Mouse (Mus musculus) megakaryocyte, embryonic 14.5 days (primary cell): Measurements from ENCODE around the gene Fosb. TPM values are rescaled to one million over a fixed set of nuclear protein-coding genes. Genes with fewer than 3 reads are reported as not detected.

Source experiments
- H3K27me3 ChIP-seq: replicated peaks from 2 replicates; pipeline ENCODE3; 2012; ENCODE audit warnings: inconsistent platforms
- H3K36me3 ChIP-seq: replicated peaks from 2 replicates; pipeline ENCODE3; 2012; ENCODE audit warnings: low read length, inconsistent platforms, mixed read lengths
- H3K4me1 ChIP-seq: 2 replicates; pipeline ENCODE4 v1.6.1; 2012; ENCODE audit warnings: inconsistent platforms
- H3K4me3 ChIP-seq: replicated peaks from 2 replicates; pipeline ENCODE3; 2012; ENCODE audit warnings: moderate library complexity, mild to moderate bottlenecking, inconsistent platforms
- H3K9me3 ChIP-seq: 2 replicates; pipeline ENCODE4 v1.6.1; 2012; ENCODE audit warnings: inconsistent platforms
- FLI1 ChIP-seq: IDR thresholded peaks from 2 replicates; pipeline ENCODE4 v1.6.1; 2012; ENCODE audit warnings: low read length, inconsistent platforms, mixed read lengths
- GATA1 ChIP-seq: IDR thresholded peaks from 3 replicates; pipeline ENCODE4 v1.6.1; 2012; ENCODE audit warnings: mixed read lengths, low read length, inconsistent platforms, borderline replicate concordance
- polyA plus RNA-seq: library from polyadenylated mRNA; stranded (reverse); fragments of >175 nt; gene quantifications from 2 replicates; pipeline ENCODE4 v1.2.3, GENCODE M21; 2012; ENCODE audit warnings: low replicate concordance; ENCODE audit not compliant: insufficient read depth

The Fosb gene
- polyA plus RNA-seq, 1 experiment, result 33.1 TPM

- TF ChIP-seq FLI1 (no peak), GATA1 (no peak)
- Histone ChIP-seq H3K27me3 (peaks cover 17% of the 10 kb centered on the region), H3K4me1 (peaks cover 53% of the 10 kb centered on the region), H3K9me3 (no peaks in the 10 kb centered on the region), H3K4me3 (peak overlapping the region; percentile 96), H3K36me3 (peaks cover 21% of the 10 kb centered on the region)
Observed at GRCm38 (mm10) chr7:19344938-19345471, 35.2 kb upstream of the Fosb start.

DNA sequence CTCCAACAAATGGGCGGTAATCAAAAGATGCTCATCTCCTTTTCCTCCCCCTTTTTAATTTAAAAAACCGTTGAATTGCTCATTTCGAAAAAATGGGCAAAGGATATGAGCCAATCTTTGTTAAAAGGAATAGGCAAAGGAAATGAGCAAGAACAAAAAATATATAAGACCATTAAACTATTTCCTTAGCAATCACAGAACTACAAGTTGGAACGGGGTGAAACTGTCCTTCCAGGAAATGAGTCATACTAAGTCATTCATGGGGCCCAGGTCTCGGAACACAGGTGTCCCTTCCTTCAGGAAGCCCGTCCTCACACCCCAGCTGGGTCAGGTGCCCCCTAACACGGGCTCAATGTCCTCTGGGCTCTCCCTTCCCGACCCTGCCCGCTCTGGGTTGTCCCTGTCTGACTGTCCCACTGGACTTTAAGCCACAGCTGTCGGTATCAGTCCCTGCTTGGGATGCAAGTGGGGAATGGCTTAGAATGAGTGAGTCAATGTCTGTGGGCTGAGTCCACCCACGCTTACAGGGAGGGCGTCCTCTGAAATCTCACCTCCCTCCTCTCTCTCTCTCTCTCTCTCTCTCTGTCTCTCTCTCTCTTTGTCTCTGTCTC, 34.5 kb upstream of the Fosb start, which contains the start of gene Ercc1:
TSS of gene Ercc1 (plus strand) at position 542 of the 611 bp plus-strand sequence.
- Histone ChIP-seq H3K4me1 (peaks cover 58% of the 10 kb centered on the region), H3K9me3 (no peaks in the 10 kb centered on the region), H3K4me3 (peak within 1 kb of the TSS; percentile 96), H3K27me3 (peaks cover 17% of the 10 kb centered on the region), H3K36me3 (peaks cover 17% of the 10 kb centered on the region)
- no peak for TF ChIP-seq FLI1
- no peak for TF ChIP-seq GATA1

DNA sequence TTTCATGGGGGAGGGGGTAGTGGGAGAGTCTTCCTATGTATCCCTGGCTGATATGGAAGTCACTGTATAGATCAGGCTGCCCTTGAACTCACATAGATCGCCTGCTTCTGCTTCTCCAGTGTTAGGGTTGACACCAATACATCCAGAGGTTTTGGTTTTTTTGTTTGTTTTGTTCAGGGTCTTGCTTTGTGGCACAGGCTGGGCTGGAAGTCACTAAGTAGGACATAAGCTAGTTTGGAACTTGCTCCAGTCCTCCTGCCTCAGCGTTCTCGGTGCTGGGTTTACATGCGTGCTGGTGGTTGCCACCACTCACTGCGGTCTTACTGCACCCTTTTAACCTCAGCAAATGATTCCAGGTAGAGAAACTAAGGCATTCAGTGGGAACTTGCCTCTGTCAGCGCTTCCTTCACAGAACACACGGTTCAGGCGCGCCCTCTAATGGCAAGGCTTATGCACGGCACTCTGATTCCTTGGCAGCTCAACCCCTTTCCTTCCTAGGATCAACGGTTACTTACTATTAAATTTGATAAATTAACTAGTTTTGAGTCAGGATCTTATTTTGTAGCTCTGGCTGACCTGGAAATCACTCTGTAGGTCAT, 33.5 kb upstream of the Fosb start:
- Histone ChIP-seq H3K4me3 (peak overlapping the region; percentile 90), H3K9me3 (no peaks in the 10 kb centered on the region), H3K4me1 (peaks cover 65% of the 10 kb centered on the region), H3K36me3 (peaks cover 11% of the 10 kb centered on the region), H3K27me3 (peaks cover 17% of the 10 kb centered on the region)
- TF ChIP-seq FLI1, result no peak

DNA sequence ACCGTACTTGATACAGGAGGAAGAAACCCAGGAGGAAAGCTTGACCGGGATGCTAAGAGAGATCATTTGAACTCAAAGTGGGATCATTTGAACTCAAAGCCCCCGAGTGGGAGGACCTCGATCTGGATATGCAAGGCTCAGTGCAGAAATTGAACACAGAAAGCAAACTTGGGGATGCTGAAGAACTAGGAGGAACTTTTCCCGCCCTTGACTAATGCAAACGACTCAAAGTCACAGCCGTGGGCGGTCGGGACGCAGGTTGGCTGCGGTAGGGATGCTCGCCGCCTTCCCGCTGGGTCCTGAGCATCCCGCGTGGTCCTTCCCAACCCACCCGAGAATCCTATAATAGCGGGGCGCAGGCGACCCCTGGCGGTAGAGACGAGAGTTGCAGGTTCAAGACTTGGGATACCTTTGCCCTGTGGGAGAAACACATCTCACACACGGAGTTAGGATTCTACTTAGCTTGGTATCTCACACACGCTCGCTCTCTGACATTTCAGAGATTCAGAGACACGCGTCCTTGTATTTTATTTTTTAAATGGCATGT, 32.7 kb upstream of the Fosb start:
- peaks cover 14% of the 10 kb centered on the region for H3K36me3 ChIP-seq
- H3K4me3 ChIP-seq, result peak overlapping the region; percentile 90
- H3K4me1 ChIP-seq, result peaks cover 72% of the 10 kb centered on the region
- no peaks in the 10 kb centered on the region for H3K9me3 ChIP-seq
- peaks cover 17% of the 10 kb centered on the region for H3K27me3 ChIP-seq
- TF ChIP-seq FLI1, result no peak
- TF ChIP-seq GATA1, result no peak

DNA sequence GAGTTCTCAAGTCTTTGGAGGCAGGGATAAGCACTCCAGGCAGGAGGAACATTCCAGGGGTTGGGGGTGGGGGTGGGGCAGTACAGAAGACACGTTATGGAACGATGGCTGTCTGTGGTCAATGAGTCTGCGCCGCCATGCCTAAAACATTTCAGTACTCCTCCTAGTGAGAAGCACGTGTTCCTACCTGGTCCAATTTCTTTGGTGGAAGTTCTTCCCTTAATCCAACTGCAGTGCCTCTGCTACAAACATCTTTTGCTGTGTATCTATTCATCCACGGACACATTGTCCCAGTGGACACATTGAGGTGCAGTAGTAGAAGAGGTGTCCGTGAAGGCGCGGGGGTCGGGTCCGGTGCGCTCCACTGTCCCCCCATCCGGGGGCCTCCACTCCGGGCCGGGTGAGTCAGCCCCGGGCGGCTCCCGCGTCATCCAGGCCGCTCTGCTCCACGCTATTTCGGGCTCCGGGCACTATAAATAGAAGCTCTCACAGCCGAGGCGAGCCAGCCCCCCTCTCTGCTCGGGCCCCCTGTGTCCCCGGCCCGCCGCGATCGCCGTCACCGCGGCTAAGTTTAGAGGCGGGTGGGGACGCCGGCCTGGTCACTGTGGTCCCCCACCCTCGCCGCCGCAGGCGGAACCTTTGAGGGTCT, 32.0 kb upstream of the Fosb start:
- H3K27me3 ChIP-seq, result peaks cover 17% of the 10 kb centered on the region
- H3K36me3 ChIP-seq, result peaks cover 20% of the 10 kb centered on the region
- no peak for TF ChIP-seq GATA1
- TF ChIP-seq FLI1, result no peak
- H3K9me3 ChIP-seq, result no peaks in the 10 kb centered on the region
- H3K4me3 ChIP-seq, result peak overlapping the region; percentile 90
- peaks cover 79% of the 10 kb centered on the region for H3K4me1 ChIP-seq

DNA sequence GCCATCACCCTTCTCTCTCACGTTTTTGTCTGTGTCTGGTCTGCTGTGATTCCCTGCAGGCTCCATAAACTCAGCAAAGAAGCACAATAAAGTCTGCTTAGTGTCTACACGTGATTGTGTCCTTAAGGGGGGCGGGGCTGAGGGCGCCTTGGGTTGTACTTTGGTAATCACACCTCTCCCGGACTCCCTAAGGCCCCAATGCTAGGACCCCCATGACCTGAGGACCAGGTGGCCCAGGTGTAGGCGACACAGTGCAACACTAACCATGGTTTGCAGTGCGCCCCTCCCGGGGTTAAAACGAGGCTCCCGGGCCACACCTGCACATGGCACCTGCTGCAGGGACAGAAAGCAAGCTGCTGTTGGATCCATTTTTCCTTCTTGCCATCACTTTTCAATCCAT, 31.4 kb upstream of the Fosb start:
- H3K4me3 ChIP-seq, result no peak overlapping the region
- no peaks in the 10 kb centered on the region for H3K9me3 ChIP-seq
- H3K4me1 ChIP-seq, result peaks cover 85% of the 10 kb centered on the region
- TF ChIP-seq GATA1 (no peak), FLI1 (no peak)
- peaks cover 23% of the 10 kb centered on the region for H3K36me3 ChIP-seq
- H3K27me3 ChIP-seq, result peaks cover 17% of the 10 kb centered on the region

DNA sequence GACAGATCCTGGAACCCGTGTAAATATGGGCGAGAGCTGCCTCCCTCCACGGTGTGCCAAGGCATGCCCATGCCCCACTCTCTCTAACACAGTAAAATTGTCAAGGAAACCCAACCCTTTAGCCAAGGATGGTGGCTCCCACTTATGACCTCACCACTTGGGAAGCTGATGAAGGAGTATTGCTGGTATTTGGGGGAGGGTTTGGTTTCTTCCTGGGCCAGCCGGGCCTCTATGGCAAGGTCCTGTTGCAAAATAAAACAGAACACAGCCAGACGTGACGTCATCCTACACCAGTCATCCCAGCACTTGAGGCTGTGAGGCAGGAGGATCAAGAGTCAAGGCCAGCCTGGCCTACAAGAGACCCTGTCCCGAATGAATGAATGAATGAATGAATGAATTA, 28.7 kb upstream of the Fosb start:
- TF ChIP-seq FLI1, result no peak
- no peak for TF ChIP-seq GATA1
- H3K9me3 ChIP-seq, result no peaks in the 10 kb centered on the region
- peaks cover 17% of the 10 kb centered on the region for H3K27me3 ChIP-seq

DNA sequence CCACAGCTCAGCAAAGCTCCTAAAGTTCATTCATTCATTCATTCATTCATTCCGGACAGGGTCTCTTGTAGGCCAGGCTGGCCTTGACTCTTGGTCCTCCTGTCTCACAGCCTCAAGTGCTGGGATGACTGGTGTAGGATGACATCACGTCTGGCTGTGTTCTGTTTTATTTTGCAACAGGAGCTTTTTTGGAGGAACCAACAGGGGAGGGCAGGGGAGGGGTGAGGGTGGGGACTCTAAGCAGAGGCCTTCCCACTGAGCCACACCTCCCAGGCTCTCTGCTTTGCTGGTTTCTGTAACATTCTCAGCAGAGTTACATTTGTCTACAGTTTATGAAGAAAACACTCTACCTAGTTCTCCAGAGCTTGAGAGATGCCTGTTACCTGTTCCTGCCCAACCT, 28.2 kb upstream of the Fosb start:
- H3K9me3 ChIP-seq, result no peaks in the 10 kb centered on the region
- H3K4me1 ChIP-seq, result peaks cover 83% of the 10 kb centered on the region
- H3K4me3 ChIP-seq, result no peak overlapping the region
- H3K36me3 ChIP-seq, result peaks cover 28% of the 10 kb centered on the region
- H3K27me3 ChIP-seq, result peaks cover 17% of the 10 kb centered on the region
- TF ChIP-seq FLI1, result no peak
- TF ChIP-seq GATA1, result no peak

More for the DNA sequence above, 28.7 kb upstream of the Fosb start:
- Histone ChIP-seq H3K36me3 (peaks cover 28% of the 10 kb centered on the region), H3K4me1 (peaks cover 85% of the 10 kb centered on the region), H3K4me3 (no peak overlapping the region)

GRCm38 (mm10) chr7:19337122-19337521, 27.3 kb upstream of the Fosb start:
- Histone ChIP-seq H3K36me3 (peaks cover 28% of the 10 kb centered on the region), H3K4me1 (peaks cover 80% of the 10 kb centered on the region), H3K9me3 (no peaks in the 10 kb centered on the region), H3K4me3 (peak overlapping the region; percentile 30), H3K27me3 (peaks cover 13% of the 10 kb centered on the region)
- no peak for TF ChIP-seq GATA1
- no peak for TF ChIP-seq FLI1
